Mouse (Mus musculus) thymus, adult 2 months (tissue): ENCODE results near the gene Rab40c. TPM values are rescaled to one million over a fixed set of nuclear protein-coding genes. Genes with fewer than 3 reads are reported as not detected.
A peak's percentile ranks its signal among the peaks of the same experiment; 100 is the strongest.

ENCODE experiments used
- DNase-seq: peaks from one replicate; pipeline ENCODE4 v3.0.0; 2021
- H3K27ac ChIP-seq: fragments of 200-500 bp; 2 replicates; pipeline ENCODE4 v1.5.1; 2012; ENCODE audit warnings: low read length, control low read depth; ENCODE audit not compliant: control insufficient read depth, insufficient read depth
- H3K27me3 ChIP-seq: fragments of 200-500 bp; 2 replicates; pipeline ENCODE4 v1.6.1; 2012; ENCODE audit warnings: mild to moderate bottlenecking, low read length, moderate library complexity, mixed read lengths; ENCODE audit not compliant: control insufficient read depth, insufficient read depth
- H3K36me3 ChIP-seq: fragments of 200-500 bp; 2 replicates; pipeline ENCODE4 v1.6.1; 2012; ENCODE audit warnings: mild to moderate bottlenecking, low read length, moderate library complexity; ENCODE audit not compliant: control insufficient read depth, insufficient read depth
- H3K4me1 ChIP-seq: fragments of 200-500 bp; replicated peaks from 2 replicates; pipeline ENCODE4 v1.6.1; 2012; ENCODE audit warnings: low read length; ENCODE audit not compliant: control insufficient read depth, insufficient read depth
- H3K4me3 ChIP-seq: fragments of 200-500 bp; 2 replicates; pipeline ENCODE4 v1.5.1; 2012; ENCODE audit warnings: mild to moderate bottlenecking, low read length, control low read depth, moderate library complexity; ENCODE audit not compliant: control insufficient read depth, insufficient read depth
- CTCF ChIP-seq: fragments of 200-500 bp; IDR thresholded peaks from 2 replicates; pipeline ENCODE4 v1.5.1; 2012; ENCODE audit warnings: mild to moderate bottlenecking, control low read depth, low read length, moderate library complexity, borderline replicate concordance; ENCODE audit not compliant: control insufficient read depth, poor library complexity, insufficient read depth; ENCODE audit errors: extremely low read depth
- POLR2A ChIP-seq: fragments of 200-500 bp; IDR thresholded peaks from 2 replicates; pipeline ENCODE4 v1.6.1; 2012; ENCODE audit warnings: mild to moderate bottlenecking, low read length, control low read depth, moderate library complexity; ENCODE audit not compliant: control insufficient read depth, poor library complexity, insufficient read depth; ENCODE audit errors: extremely low read depth
- WGBS: fragments of 180-500 bp; shearing (Covaris S2); methylation state at CpG from one replicate; pipeline ENCODE4 v1.1.7; 2018; 5-methylcytosine and 5-hydroxymethylcytosine counted together
- polyA plus RNA-seq: library from polyadenylated mRNA; depleted of rRNA; stranded (reverse); fragments of >200 nt; gene quantifications from 2 replicates; pipeline ENCODE4 v1.2.3, GENCODE M21; 2012

Rab40c gene
- polyA plus RNA-seq, 1 experiment: 57.6 TPM

DNA sequence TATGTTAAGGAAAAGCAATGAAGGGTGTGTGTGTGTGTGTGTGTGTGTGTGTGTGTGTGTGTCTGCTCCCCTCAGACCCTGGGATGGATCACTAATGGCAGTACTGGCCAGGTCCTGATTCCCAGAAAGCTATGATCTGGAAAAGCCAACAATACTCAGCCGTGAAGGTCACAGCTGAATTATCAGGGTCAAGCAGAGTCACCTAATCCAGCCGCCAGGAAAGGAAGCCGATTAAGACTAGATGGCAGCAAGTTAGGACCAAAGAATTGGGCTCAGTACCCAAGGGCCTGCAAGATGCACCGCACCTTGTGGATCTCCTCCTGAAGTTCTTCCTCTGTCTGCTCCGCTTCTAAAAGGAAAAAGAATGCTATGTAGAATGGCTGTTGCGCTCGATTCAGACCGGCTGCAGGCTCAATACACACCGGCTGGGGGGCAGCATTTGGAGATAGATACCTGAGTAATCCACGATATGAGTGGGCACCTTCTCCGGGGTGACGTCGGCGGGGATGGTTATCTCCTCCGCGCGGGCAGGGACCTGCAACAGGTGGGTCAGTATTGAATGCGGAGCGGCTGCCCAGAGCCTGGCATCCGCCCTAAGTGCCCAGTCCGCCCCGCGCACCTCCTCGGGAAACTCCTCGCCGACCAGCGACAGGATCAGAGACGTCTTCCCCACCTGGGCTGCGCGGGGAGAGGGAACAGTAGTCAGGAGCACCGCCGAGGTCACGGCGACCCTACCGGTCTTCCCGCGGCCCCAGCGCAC, 75.7 kb downstream of the Rab40c start:
- WGBS: 3% methylated on average over 37 of the region's 38 CpGs
- H3K36me3 ChIP-seq: peaks cover 31% of the 10 kb centered on the region
- TF ChIP-seq POLR2A (no peak), CTCF (no peak)
- H3K4me1 ChIP-seq: peaks cover 17% of the 10 kb centered on the region
- no peak for DNase-seq
- H3K27ac ChIP-seq: 0 out of 2 replicates have a peak overlapping the region, but pooled peaks have one; percentile 18
- H3K4me3 ChIP-seq: peak overlapping the region; percentile 87
- H3K27me3 ChIP-seq: no peaks in the 10 kb centered on the region

DNA sequence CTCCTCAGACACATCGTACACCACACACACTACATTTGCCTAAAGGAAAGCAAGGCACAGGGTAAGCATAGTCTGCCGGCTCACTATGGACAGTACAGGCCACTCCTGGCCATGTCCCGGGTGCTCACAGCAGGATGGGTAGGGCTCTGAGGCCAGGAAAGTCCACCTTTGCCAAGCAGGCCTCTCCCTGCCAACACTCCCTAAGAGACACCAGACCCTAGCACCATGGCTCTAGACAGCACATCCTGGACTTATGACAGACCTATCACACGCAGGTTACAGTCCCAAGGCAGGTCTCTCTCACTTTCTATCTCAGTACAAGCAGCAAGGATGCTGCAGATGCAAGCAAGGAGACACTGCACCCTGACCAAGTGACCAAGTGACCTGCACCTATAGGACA, 76.4 kb downstream of the Rab40c start:
- WGBS: 90% methylated on average over 4 of the region's 4 CpGs

DNA sequence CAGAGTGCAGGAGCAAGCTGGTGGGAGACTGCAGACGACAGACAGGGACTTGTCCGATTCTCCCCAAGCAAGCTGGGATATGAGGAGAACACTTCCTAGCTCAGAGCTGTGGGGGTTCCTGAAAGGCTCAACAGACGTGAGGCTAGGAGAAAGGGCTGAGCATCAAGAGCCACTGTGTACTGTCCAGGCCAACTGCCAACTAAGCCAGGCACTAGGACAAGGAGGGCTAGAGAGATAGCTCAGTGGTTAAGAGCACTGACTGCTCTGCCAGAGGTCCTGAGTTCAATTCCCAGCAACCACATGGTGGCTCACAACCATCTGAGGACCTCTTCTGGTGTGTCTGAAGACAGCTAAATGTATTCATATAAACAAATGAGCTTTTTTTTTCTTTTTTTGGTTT, 77.0 kb downstream of the Rab40c start:
- no peak overlapping the region for H3K27ac ChIP-seq
- TF ChIP-seq CTCF: no peak
- TF ChIP-seq POLR2A: no peak
- peaks cover 36% of the 10 kb centered on the region for H3K36me3 ChIP-seq
- 95% methylated on average over 3 of the region's 3 CpGs for WGBS
- H3K4me1 ChIP-seq: peaks cover 19% of the 10 kb centered on the region
- H3K4me3 ChIP-seq: no peak overlapping the region
- no peak for DNase-seq
- H3K27me3 ChIP-seq: no peaks in the 10 kb centered on the region

More for the DNA sequence above, 76.4 kb downstream of the Rab40c start:
- peaks cover 17% of the 10 kb centered on the region for H3K4me1 ChIP-seq
- no peak overlapping the region for H3K27ac ChIP-seq
- TF ChIP-seq POLR2A: no peak
- TF ChIP-seq CTCF: no peak
- H3K36me3 ChIP-seq: peaks cover 35% of the 10 kb centered on the region
- no peak for DNase-seq
- no peaks in the 10 kb centered on the region for H3K27me3 ChIP-seq
- H3K4me3 ChIP-seq: no peak overlapping the region; the same call in 1 of the 2 replicates

DNA sequence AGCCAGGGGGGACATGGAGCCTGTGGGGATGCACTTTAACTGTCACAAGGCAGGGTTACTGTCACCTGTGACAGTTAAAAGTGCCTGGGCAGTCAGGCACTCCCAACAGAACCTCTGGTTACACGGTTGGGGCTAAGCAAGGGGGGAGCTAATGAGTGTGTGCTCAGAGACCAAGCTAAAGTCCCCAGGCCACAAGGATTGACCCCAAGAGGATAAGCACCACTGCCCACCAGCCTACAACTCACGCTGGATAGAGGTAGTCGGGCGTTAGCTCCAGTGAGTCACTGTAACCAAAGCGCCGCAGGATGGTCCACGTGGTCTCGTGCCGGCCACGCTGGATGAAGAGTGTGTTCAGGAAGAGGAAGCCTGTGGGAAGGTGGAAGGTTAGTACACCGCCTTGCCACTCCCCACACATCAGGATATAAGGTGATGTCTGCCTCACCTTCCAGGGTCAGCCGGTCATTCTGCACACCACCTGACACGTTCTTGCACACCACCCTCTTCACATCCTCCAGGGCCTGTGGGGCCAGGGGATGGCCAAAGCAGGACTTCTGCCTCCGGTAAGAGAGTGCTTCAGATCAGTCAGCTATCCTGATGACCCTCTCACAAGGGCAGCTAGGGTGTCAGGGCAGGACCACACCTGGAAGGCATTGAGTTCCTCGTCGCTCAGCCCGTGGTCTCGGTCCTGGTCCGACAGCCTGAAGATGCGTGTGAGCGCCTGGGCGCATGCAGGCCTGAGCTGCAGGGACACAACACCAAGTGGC, 78.2 kb downstream of the Rab40c start, which contains the start of gene Gm20683:
TSS of gene Gm20683 (minus strand) at position 647 of the 764 bp plus-strand sequence.
- no peaks in the 10 kb centered on the region for H3K27me3 ChIP-seq
- TF ChIP-seq POLR2A (no peak), CTCF (no peak)
- no peak within 1 kb of the TSS for H3K4me3 ChIP-seq
- H3K4me1 ChIP-seq: peaks cover 31% of the 10 kb centered on the region
- WGBS: 97% methylated on average over 22 of the region's 22 CpGs
- peaks cover 36% of the 10 kb centered on the region for H3K36me3 ChIP-seq
- no peak within 1 kb of the TSS for H3K27ac ChIP-seq
- no peak for DNase-seq

DNA sequence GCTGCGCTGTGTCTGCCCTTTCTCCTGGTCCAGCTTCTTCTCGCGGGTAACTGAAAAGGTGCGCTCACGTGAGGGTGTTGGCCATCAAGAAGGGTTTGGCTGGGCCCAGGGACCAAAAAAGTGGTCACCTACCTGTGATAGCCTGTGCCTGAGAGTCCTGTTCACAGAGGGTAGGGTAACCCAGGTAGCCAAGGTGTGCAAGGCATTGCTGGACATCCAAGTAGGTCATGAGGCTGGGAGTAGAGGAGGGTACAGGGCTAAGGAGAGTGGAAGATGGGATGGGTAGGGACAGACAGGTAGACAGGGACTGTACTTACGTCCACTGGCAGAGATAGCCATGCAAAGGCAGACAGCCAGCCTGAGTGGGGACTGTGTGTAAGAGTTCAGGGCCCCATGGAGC, 79.0 kb downstream of the Rab40c start:
- DNase-seq: no peak
- TF ChIP-seq CTCF (no peak), POLR2A (no peak)
- Histone ChIP-seq H3K27ac (no peak overlapping the region), H3K4me1 (peaks cover 33% of the 10 kb centered on the region), H3K27me3 (no peaks in the 10 kb centered on the region), H3K36me3 (peaks cover 36% of the 10 kb centered on the region), H3K4me3 (no peak overlapping the region)
- WGBS: 99% methylated on average over 6 of the region's 6 CpGs

DNA sequence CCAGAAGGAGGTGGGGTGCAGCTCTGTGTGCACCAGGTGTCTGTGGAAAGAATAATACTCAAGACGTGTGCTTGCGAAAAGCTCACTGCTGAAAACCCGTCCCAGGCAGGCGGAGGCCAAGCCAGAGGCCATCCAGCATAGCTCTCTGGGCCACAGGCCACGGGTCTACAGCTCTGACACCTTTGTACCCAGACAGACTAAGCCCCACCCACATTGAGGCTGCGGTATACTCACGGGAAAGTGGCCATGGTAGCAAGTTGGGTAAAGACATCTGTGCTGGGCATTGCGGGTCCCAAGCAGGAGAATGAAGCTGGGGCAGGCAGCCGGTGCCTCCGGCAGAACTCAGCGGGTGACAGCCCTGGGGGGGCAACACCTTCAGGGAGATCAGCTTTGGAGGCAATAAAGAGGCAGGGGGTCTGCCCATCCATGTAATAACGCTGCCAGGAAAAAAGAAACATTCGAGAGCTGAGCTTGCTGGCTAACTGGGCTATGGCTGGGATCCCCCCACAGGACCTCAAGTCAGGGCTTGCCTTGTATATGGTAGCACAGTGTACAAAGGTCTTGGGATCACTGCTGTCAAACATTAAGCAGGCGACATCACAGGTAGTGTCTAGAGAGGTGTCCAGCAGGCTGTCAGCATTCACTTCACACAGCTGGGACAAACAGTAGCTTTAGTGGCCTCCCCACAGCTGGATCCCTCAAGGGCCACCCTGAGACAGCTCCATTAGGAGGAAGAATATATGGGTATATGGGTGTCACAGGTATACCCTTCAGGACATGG, 79.9 kb downstream of the Rab40c start:
- Histone ChIP-seq H3K27ac (no peak overlapping the region), H3K36me3 (peaks cover 36% of the 10 kb centered on the region), H3K4me3 (no peak overlapping the region), H3K4me1 (peaks cover 28% of the 10 kb centered on the region), H3K27me3 (no peaks in the 10 kb centered on the region)
- WGBS: 94% methylated on average over 14 of the region's 14 CpGs
- DNase-seq: no peak
- TF ChIP-seq POLR2A (no peak), CTCF (no peak)
